ENCODE assay signal across 29 mouse cellular contexts in genomic region chr11:51579024-51579423, GRCm38 (mm10). TPM values are rescaled to one million over a fixed set of nuclear protein-coding genes. Genes with fewer than 3 reads are reported as not detected.
DNase-seq lines count a peak whose midpoint lies in the region; ATAC-seq and TF ChIP-seq lines count a peak whose summit lies in the region.
"Had no signal": no experiment of that assay in that cellular context is flagged by ENCODE, and none has a peak within 500 bp of the region (broad histone marks: within the 10 kb centered on the region; RNA-seq: fewer than 3 reads in every experiment).

No protein-coding gene starts in this region.

- no peak for ATAC-seq in lung, postnatal 0 days
- ATAC-seq: activated CD4-positive, CD25-positive, alpha-beta regulatory T cell, adult 4 months; forebrain, embryonic 15.5 days had no signal

- 61% methylated on average over 4 of the region's 4 CpGs for WGBS in lung, postnatal 0 days

- no peaks in the 10 kb centered on the region for H3K36me3 ChIP-seq in lung, postnatal 0 days (ENCODE audit: insufficient read depth, low read length)
- H3K36me3 ChIP-seq: forebrain, embryonic 12.5 days; forebrain, embryonic 15.5 days; heart, embryonic 12.5 days; heart, embryonic 15.5 days; hindbrain, embryonic 13.5 days had no signal

- no peaks in the 10 kb centered on the region for H3K9me3 ChIP-seq in lung, postnatal 0 days (ENCODE audit: low read length)
- H3K9me3 ChIP-seq: embryonic facial prominence, embryonic 10.5 days; embryonic facial prominence, embryonic 13.5 days; forebrain, embryonic 12.5 days; forebrain, embryonic 15.5 days; heart, embryonic 12.5 days; heart, embryonic 15.5 days; hindbrain, embryonic 10.5 days; hindbrain, embryonic 13.5 days had no signal

- H3K27ac ChIP-seq in lung, postnatal 0 days (ENCODE audit: low read length): no peak overlapping the region
- H3K27ac ChIP-seq: embryonic facial prominence, embryonic 10.5 days; embryonic facial prominence, embryonic 13.5 days; forebrain, embryonic 12.5 days; forebrain, embryonic 15.5 days; heart, embryonic 15.5 days; hindbrain, embryonic 10.5 days; hindbrain, embryonic 13.5 days had no signal

- H3K4me3 ChIP-seq in lung, postnatal 0 days (ENCODE audit: low read depth, low read length): no peak overlapping the region
- H3K4me3 ChIP-seq: embryonic facial prominence, embryonic 10.5 days; embryonic facial prominence, embryonic 13.5 days; erythroblast, embryonic 14.5 days; forebrain, embryonic 12.5 days; forebrain, embryonic 15.5 days; heart, embryonic 12.5 days; heart, embryonic 15.5 days; hindbrain, embryonic 10.5 days; hindbrain, embryonic 13.5 days had no signal

- no peak overlapping the region for H3K9ac ChIP-seq in lung, postnatal 0 days (replicated peaks; ENCODE audit: low read depth)
- H3K9ac ChIP-seq: embryonic facial prominence, embryonic 13.5 days; forebrain, embryonic 12.5 days; forebrain, embryonic 15.5 days; heart, embryonic 12.5 days; heart, embryonic 15.5 days; hindbrain, embryonic 13.5 days had no signal

- no peaks in the 10 kb centered on the region for H3K27me3 ChIP-seq in lung, postnatal 0 days (replicated peaks; ENCODE audit: insufficient read depth, low read length)
- H3K27me3 ChIP-seq: embryonic facial prominence, embryonic 13.5 days; forebrain, embryonic 12.5 days; forebrain, embryonic 15.5 days; heart, embryonic 12.5 days; heart, embryonic 15.5 days; hindbrain, embryonic 13.5 days had no signal

- H3K4me2 ChIP-seq in lung, postnatal 0 days (replicated peaks; ENCODE audit: low read depth, low read length): no peak overlapping the region
- H3K4me2 ChIP-seq: embryonic facial prominence, embryonic 13.5 days; forebrain, embryonic 12.5 days; forebrain, embryonic 15.5 days; heart, embryonic 12.5 days; heart, embryonic 15.5 days; hindbrain, embryonic 13.5 days had no signal

- peaks cover 13% of the 10 kb centered on the region; the same call in 1 of the 2 replicates for H3K4me1 ChIP-seq in lung, postnatal 0 days (ENCODE audit: insufficient read depth, low read depth, low read length)

- no peak for TF ChIP-seq CTCF in lung, postnatal 0 days (IDR thresholded peaks at IDR 0.05)

- TF ChIP-seq EP300 in lung, postnatal 0 days (IDR thresholded peaks at IDR 0.05): no peak

- peak; percentile 23 for DNase-seq in T-cell, adult 2 months (ENCODE audit: low spot score)
- DNase-seq in naive thymus-derived CD4-positive, alpha-beta T cell, adult 2 months (ENCODE audit: low read depth): peak; percentile 42
- DNase-seq in thymus, postnatal 14 days: peak; percentile 60
- peak; percentile 53 for DNase-seq in thymus, postnatal 4 days
- DNase-seq in lung, postnatal 0 days (ENCODE audit: low spot score): no peak
- DNase-seq in layer of hippocampus, postnatal 10 days (ENCODE audit: low spot score in 2 of 2): no peak
- DNase-seq in left cerebral cortex, adult 8-10 months (ENCODE audit: low spot score in 2 of 2): no peak
- DNase-seq in urinary bladder, postnatal 14 days (ENCODE audit: low spot score): no peak
- DNase-seq: adrenal gland, adult 8-10 months; adrenal gland, postnatal 25 days; cerebellum, adult 11-12 months; cerebellum, adult 8-10 months; cerebellum, postnatal 10 days; cerebellum, postnatal 36 days; embryo, embryonic 11 days; gastrocnemius, postnatal 25 days; heart, adult 18-20 months; heart, postnatal 10 days; heart, postnatal 36 days had no signal

RNA-seq across cellular contexts. Expression of gene Phykpl, which starts 5.5 kb away (rescaled TPM):
- 10.8 and 12.0 TPM in 2 replicates for polyA plus RNA-seq in lung, postnatal 0 days (2015; fragmentation: Nextera tagmentation; extraction: Ambion mirVana)
- 10 to 100 TPM in 1 of 2 experiments, 1 to 10 TPM in 1; 8.3 to 10.3 TPM for total RNA-seq in layer of hippocampus, postnatal 10 days (2021)
- total RNA-seq in left cerebral cortex, adult 8-10 months (2022): 1 to 10 TPM; 5.9 to 8.5 (median 6.5) TPM

RNA-seq across cellular contexts. Expression of gene Hnrnpab, which starts 27.6 kb away (rescaled TPM):
- 152 and 167 TPM in 2 replicates for polyA plus RNA-seq in lung, postnatal 0 days (2015; fragmentation: Nextera tagmentation; extraction: Ambion mirVana)
- total RNA-seq in layer of hippocampus, postnatal 10 days (2021): 100 to 1,000 TPM; 238 to 239 TPM
- total RNA-seq in left cerebral cortex, adult 8-10 months (2022): 100 to 1,000 TPM; 113 to 139 (median 126) TPM

RNA-seq across cellular contexts. Expression of gene Nhp2, which starts 40.5 kb away (rescaled TPM):
- polyA plus RNA-seq in lung, postnatal 0 days (2015; fragmentation: Nextera tagmentation; extraction: Ambion mirVana): 60.1 and 67.2 TPM in 2 replicates
- total RNA-seq in layer of hippocampus, postnatal 10 days (2021): 10 to 100 TPM; 56.9 to 60.4 TPM
- 10 to 100 TPM; 50.4 to 57.4 (median 53.6) TPM for total RNA-seq in left cerebral cortex, adult 8-10 months (2022)

RNA-seq across cellular contexts. Expression of gene Rmnd5b, which starts 56.7 kb away (rescaled TPM):
- polyA plus RNA-seq in lung, postnatal 0 days (2015; fragmentation: Nextera tagmentation; extraction: Ambion mirVana): 43.2 and 46.4 TPM in 2 replicates
- total RNA-seq in layer of hippocampus, postnatal 10 days (2021): 10 to 100 TPM; 54.8 to 55.1 TPM
- 10 to 100 TPM; 48.2 to 59.4 (median 54.7) TPM for total RNA-seq in left cerebral cortex, adult 8-10 months (2022)

Comparison
In these comparisons a context has a peak if more than half of its experiments do, and no peak if none do; other contexts are left out.
1. DNase-seq: peak in T-cell, adult 2 months (single experiment), naive thymus-derived CD4-positive, alpha-beta T cell, adult 2 months (single experiment), thymus, postnatal 14 days (single experiment) and thymus, postnatal 4 days (single experiment); none in lung, postnatal 0 days (single experiment), layer of hippocampus, postnatal 10 days (0 of 2), left cerebral cortex, adult 8-10 months (0 of 2) and urinary bladder, postnatal 14 days (single experiment).